Comparison of ENCODE assay signal across 8 mouse cellular contexts in genomic region chr4:128712136-128712655, GRCm38 (mm10). TPM values are rescaled to one million over a fixed set of nuclear protein-coding genes. Genes with fewer than 3 reads are reported as not detected.
A peak's percentile ranks its signal among the peaks of the same experiment; 100 is the strongest.
DNase-seq lines count a peak whose midpoint lies in the region; ATAC-seq and TF ChIP-seq lines count a peak whose summit lies in the region.

No protein-coding gene starts in this region.

- POLR2A ChIA-PET in Patski (lab: Charles Lee) = interaction anchor here (0.7 to 2.0 kb wide), 4 partner anchors 12 to 130 kb away, joined by 3 to 4 read pairs (median 4); no protein-coding TSS in a partner anchor

- CTCF ChIA-PET in Patski (lab: Charles Lee) = interaction anchor here (0.8 to 2.6 kb wide), 21 partner anchors 9 to 172 kb away, joined by 3 to 22 read pairs (median 4); no protein-coding TSS in a partner anchor

- ATAC-seq in kidney, embryonic 14.5 days (ENCODE audit: low FRiP score, low TSS enrichment) = 0 out of 2 replicates have a peak, but pooled peaks have one; percentile 22
- peak; percentile 68 for ATAC-seq in Patski
- ATAC-seq in forebrain, embryonic 15.5 days (replicated peaks) = no peak
- ATAC-seq in liver, embryonic 15.5 days (ENCODE audit: insufficient read depth) = no peak

- no peak overlapping the region for H3K27ac ChIP-seq in kidney, embryonic 14.5 days (ENCODE audit: low read depth, low read length)
- H3K27ac ChIP-seq in forebrain, embryonic 15.5 days (replicated peaks) = peak overlapping the region; percentile 14; the same call in 1 of the 2 replicates
- H3K27ac ChIP-seq in liver, embryonic 15.5 days (replicated peaks) = no peak overlapping the region

- peak overlapping the region; percentile 23; the same call in 1 of the 2 replicates for H3K4me3 ChIP-seq in kidney, embryonic 14.5 days (ENCODE audit: low read length)
- no peak overlapping the region for H3K4me3 ChIP-seq in forebrain, embryonic 15.5 days
- peak overlapping the region; percentile 45; the same call in 1 of the 2 replicates for H3K4me3 ChIP-seq in liver, embryonic 15.5 days (replicated peaks)

- DNase-seq in kidney, adult 8-10 months = no peak
- no peak for DNase-seq in Patski (ENCODE audit: low read depth, low spot score)
- DNase-seq in right cerebral cortex, postnatal 36 days (ENCODE audit: low spot score in 2 of 2) = no peak
- no peak for DNase-seq in frontal cortex, postnatal 36 days (ENCODE audit: low spot score in 2 of 2)
- DNase-seq in layer of hippocampus, adult 18-20 months (ENCODE audit: low spot score in 2 of 2) = no peak

- no peaks in the 10 kb centered on the region for H3K27me3 ChIP-seq in kidney, embryonic 14.5 days (ENCODE audit: control insufficient read depth, insufficient read depth, low read length)
- H3K27me3 ChIP-seq in Patski = no peaks in the 10 kb centered on the region
- no peaks in the 10 kb centered on the region for H3K27me3 ChIP-seq in forebrain, embryonic 15.5 days
- H3K27me3 ChIP-seq in liver, embryonic 15.5 days = peaks cover 5% of the 10 kb centered on the region; the same call in 1 of the 2 replicates

- peak overlapping the region; percentile 44 for H3K4me2 ChIP-seq in kidney, embryonic 14.5 days (replicated peaks; ENCODE audit: low read depth, low read length)
- H3K4me2 ChIP-seq in forebrain, embryonic 15.5 days (replicated peaks) = peak overlapping the region; percentile 45; the same call in 1 of the 2 replicates
- H3K4me2 ChIP-seq in liver, embryonic 15.5 days = peak overlapping the region; percentile 74

- H3K4me1 ChIP-seq in kidney, embryonic 14.5 days (ENCODE audit: control insufficient read depth, insufficient read depth, low read length) = peaks cover 29% of the 10 kb centered on the region
- H3K4me1 ChIP-seq in forebrain, embryonic 15.5 days = peaks cover 49% of the 10 kb centered on the region
- H3K4me1 ChIP-seq in liver, embryonic 15.5 days (replicated peaks) = peaks cover 43% of the 10 kb centered on the region

- H3K9me3 ChIP-seq in kidney, embryonic 14.5 days (ENCODE audit: control insufficient read depth, low read length) = no peaks in the 10 kb centered on the region
- H3K9me3 ChIP-seq in forebrain, embryonic 15.5 days = no peaks in the 10 kb centered on the region
- no peaks in the 10 kb centered on the region for H3K9me3 ChIP-seq in liver, embryonic 15.5 days (replicated peaks)

- H3K36me3 ChIP-seq in kidney, embryonic 14.5 days (ENCODE audit: control insufficient read depth, insufficient read depth, low read length) = no peaks in the 10 kb centered on the region; the same call in 1 of the 2 replicates
- 0 out of 2 replicates have a peak, but pooled peaks cover 7% of the 10 kb centered on the region for H3K36me3 ChIP-seq in forebrain, embryonic 15.5 days
- H3K36me3 ChIP-seq in liver, embryonic 15.5 days (replicated peaks) = no peaks in the 10 kb centered on the region

- H3K9ac ChIP-seq in kidney, embryonic 14.5 days (ENCODE audit: low read depth, low read length) = peak overlapping the region; percentile 25; the same call in 1 of the 2 replicates
- peak overlapping the region; percentile 13; the same call in 1 of the 2 replicates for H3K9ac ChIP-seq in forebrain, embryonic 15.5 days (replicated peaks)
- 0 out of 2 replicates have a peak overlapping the region, but pooled peaks have one; percentile 4 for H3K9ac ChIP-seq in liver, embryonic 15.5 days

- no peak for TF ChIP-seq CTCF in Patski (IDR thresholded peaks at IDR 0.05)

- in situ Hi-C loops in Patski (cut with MboI; ENCODE audit: low pct_unique_long_range_greater_than_20kb) = loop anchor here (5.0 kb wide), 3 partner anchors 65 to 145 kb away; partner anchors contain the start of gene Zscan20

- 60% methylated on average over 13 of the region's 13 CpGs for WGBS in kidney, embryonic 14.5 days
- 30% methylated on average over 13 of the region's 13 CpGs for WGBS in forebrain, embryonic 15.5 days
- 66% methylated on average over 13 of the region's 13 CpGs for WGBS in liver, embryonic 15.5 days (ENCODE audit: insufficient replicate concordance)

RNA-seq across cellular contexts. Expression of gene A3galt2, which starts 43.0 kb away (rescaled TPM):
- 0.23 and 0.49 TPM in 2 replicates for polyA plus RNA-seq in kidney, embryonic 14.5 days (2014; fragmentation: Nextera tagmentation; extraction: Ambion mirVana)
- 0.04 TPM for polyA plus RNA-seq in Patski (2021)
- 0.45 and 0.61 TPM in 2 replicates for polyA plus RNA-seq in forebrain, embryonic 15.5 days (2015; fragmentation: Nextera tagmentation; extraction: Ambion mirVana)
- polyA plus RNA-seq in liver, embryonic 15.5 days (2015; fragmentation: Nextera tagmentation; extraction: Ambion mirVana) = not detected in 2 replicates
- total RNA-seq in layer of hippocampus, adult 18-20 months (2021) = under 1 TPM; 0.28 to 0.35 TPM

RNA-seq across cellular contexts. Expression of gene Phc2, which starts 57.7 kb away (rescaled TPM):
- polyA plus RNA-seq in kidney, embryonic 14.5 days (2014; fragmentation: Nextera tagmentation; extraction: Ambion mirVana) = 46.6 and 50.2 TPM in 2 replicates
- polyA plus RNA-seq in Patski (2021) = 89.2 TPM
- 88.3 and 102 TPM in 2 replicates for polyA plus RNA-seq in forebrain, embryonic 15.5 days (2015; fragmentation: Nextera tagmentation; extraction: Ambion mirVana)
- polyA plus RNA-seq in liver, embryonic 15.5 days (2015; fragmentation: Nextera tagmentation; extraction: Ambion mirVana) = 14.3 and 15.0 TPM in 2 replicates
- total RNA-seq in layer of hippocampus, adult 18-20 months (2021) = 100 to 1,000 TPM in 1 of 2 experiments, 10 to 100 TPM in 1; 99.6 to 102 TPM

Comparison
In these comparisons a context has a peak if more than half of its experiments do, and no peak if none do; other contexts are left out.
1. ATAC-seq: peak in kidney, embryonic 14.5 days (single experiment) and Patski (single experiment); none in forebrain, embryonic 15.5 days (single experiment) and liver, embryonic 15.5 days (single experiment).
2. Peak in every context shown above with its lines, with median percentiles within 50 percentile points of each other: H3K4me2 ChIP-seq and H3K9ac ChIP-seq.